Mouse (Mus musculus) testis, adult 10 weeks (tissue): ENCODE data around the gene Mum1l1. TPM values are rescaled to one million over a fixed set of nuclear protein-coding genes. Genes with fewer than 3 reads are reported as not detected.

Experiments
- polyA plus RNA-seq: library from polyadenylated mRNA; stranded (reverse); fragments of 350-450 nt; fragmentation: Illumina TruSeq; extraction: RNeasy Lipid Tissue Mini Kit (QIAGEN cat#74804); gene quantifications from one replicate; pipeline ENCODE4 v1.2.3, GENCODE M21; 2014; ENCODE audit warnings: low read depth, low replicate concordance

The Mum1l1 gene
- 100.0 TPM for polyA plus RNA-seq

DNA sequence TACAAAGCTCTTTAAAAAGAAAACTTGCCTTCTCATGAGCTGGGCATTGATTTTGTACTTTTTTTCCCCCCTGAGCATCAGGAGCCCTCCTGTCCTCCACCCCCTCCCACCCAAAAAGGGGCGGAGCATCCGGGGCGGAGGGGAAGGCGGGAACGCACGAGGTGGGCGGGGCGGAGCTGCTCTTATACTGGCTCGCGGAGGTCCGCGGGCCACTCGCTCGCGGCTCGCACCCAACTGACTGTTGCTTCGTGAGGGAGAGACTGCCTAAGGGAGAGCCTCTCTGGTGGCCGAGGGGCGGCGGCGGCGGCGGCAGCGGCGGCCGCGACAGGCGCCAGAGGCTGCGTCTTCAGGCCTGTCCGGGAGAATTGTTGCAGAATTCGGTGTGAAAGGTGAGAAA lies at the start of gene Mum1l1:
Mum1l1 (plus strand) TSS at position 214 of the 397 bp plus-strand sequence.

DNA sequence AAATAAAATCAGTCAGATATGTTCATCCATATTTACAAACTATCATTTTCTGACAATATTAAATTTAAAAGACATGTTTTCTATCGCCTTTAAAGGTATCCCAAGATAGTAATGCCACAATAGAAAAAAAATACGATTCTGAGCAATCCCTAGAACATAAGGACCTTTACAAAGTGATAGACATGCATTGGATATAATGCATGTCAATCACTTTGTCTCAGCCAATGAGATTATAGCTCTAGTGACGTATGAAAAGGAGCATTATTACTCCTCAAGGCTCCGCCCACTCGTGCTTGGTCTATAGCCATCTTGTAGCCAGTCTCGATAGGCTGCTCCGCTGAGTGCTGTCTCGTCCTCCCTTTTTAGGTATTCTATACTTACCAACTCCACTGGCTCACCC lies 30.9 kb upstream of the Mum1l1 start, which contains the start of gene 4933428M09Rik:
4933428M09Rik (plus strand) TSS at position 301 of the 400 bp plus-strand sequence.

Other genes starting within 250 kb of the Mum1l1 start
- 1.8 TPM for gene Serpina7, start 124.8 kb upstream of the Mum1l1 start, polyA plus RNA-seq
- 64.6 TPM for gene 4930513O06Rik, start 123.8 kb upstream of the Mum1l1 start, polyA plus RNA-seq
- gene 4933428M09Rik, start 30.8 kb upstream of the Mum1l1 start, polyA plus RNA-seq, result 30.1 TPM
- gene Trap1a, start 123.6 kb downstream of the Mum1l1 start, polyA plus RNA-seq, result 6.9 TPM